Mouse (Mus musculus) E14TG2a.4 (cell line): ENCODE results near the gene Fth1.

ENCODE experiments used
- H3K27me3 ChIP-seq: 2 replicates; pipeline ENCODE4 v1.6.1; 2014; ENCODE audit warnings: low read length, control low read depth; ENCODE audit not compliant: insufficient read depth
- H3K36me3 ChIP-seq: 2 replicates; pipeline ENCODE4 v1.6.1; 2014; ENCODE audit warnings: low read length, control low read depth; ENCODE audit not compliant: insufficient read depth
- H3K4me1 ChIP-seq: replicated peaks from 2 replicates; pipeline ENCODE4 v1.6.1; 2014; ENCODE audit warnings: low read depth, low read length, control low read depth
- H3K4me3 ChIP-seq: replicated peaks from 2 replicates; pipeline ENCODE4 v1.5.1; 2014; ENCODE audit warnings: mild to moderate bottlenecking, low read length
- H3K9me3 ChIP-seq: 2 replicates; pipeline ENCODE4 v1.6.1; 2014; ENCODE audit warnings: low read length, control low read depth
- CTCF ChIP-seq: conservative IDR thresholded peaks from 2 replicates; pipeline ENCODE4 v1.5.1; 2014; ENCODE audit warnings: low read length
- NANOG ChIP-seq: IDR thresholded peaks from 2 replicates; pipeline ENCODE4 v1.6.1; 2014; ENCODE audit warnings: borderline replicate concordance, low read length, mixed read lengths
- POU5F1 ChIP-seq: IDR thresholded peaks from 2 replicates; pipeline ENCODE4 v1.6.1; 2014; ENCODE audit warnings: low read length, borderline replicate concordance

Gene Fth1

DNA sequence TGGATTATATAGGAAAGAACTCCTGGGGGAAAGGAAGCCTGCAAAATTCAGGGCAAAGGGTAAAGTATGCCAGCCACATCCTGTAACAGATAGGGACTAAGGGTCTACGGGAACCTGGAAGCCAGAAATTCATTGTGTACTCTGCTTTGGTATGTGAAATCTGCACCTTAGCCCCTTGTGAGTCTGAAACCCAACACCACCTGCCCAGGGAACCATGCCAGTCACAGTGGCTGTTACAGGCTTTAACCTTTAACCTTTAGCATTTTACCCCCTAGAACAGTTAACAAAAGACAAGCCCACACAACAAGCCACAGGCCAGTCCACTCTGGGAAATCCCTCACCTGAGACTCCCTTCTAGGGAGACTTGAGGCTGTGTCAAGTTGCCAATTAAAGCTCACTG lies 38.6 kb upstream of the Fth1 start:
- Histone ChIP-seq H3K27me3 (peaks cover 3% of the 10 kb centered on the region), H3K4me1 (peaks cover 46% of the 10 kb centered on the region), H3K4me3 (no peak overlapping the region), H3K9me3 (no peaks in the 10 kb centered on the region; the same call in 1 of the 2 replicates), H3K36me3 (no peaks in the 10 kb centered on the region)
- TF ChIP-seq POU5F1: no peak
- no peak for TF ChIP-seq NANOG
- no peak for TF ChIP-seq CTCF

DNA sequence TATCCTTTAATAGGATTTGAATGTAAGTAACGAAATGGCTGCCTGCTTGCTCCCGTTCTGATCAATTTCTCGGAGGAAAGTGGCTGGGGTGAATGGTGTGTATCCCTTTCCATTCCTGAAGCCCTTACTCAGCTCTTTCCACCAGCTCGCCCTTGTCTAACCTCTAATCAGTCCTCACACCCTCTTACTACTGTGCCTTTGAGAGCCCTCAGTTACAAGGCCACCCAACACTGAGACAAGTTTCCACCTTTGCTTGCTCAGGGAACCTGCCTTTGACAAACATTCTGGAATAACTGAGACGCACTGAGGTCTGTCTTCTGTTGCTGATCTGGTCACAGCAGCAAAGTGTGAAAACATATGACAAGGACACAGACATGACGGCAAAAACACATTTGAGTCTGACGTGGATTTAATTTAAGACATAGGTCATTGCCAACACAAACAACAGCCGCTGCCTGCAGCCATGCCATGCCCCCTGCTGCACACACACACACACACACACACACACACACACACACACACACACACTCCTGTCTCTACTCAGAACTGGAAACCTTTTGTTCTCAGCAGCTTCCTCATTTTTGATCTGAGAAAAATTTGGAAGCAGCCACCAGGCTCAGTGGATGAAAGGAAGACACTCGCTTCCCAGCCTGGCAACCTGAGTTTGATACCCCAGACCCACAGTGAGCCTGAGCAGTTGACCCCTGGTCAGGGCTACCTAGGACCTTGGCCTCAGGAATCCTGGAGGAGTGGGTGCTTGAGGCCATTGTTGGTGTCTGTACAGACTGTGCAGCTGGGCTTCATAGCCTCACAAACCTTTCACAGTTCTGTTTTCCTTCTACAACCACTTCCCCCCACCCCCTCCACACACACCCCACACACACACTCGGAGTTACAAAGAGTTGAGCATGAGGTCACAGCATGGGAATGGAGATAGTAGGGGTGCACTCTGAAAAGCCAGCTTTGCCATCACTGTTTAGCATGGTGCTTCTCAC lies 37.6 kb upstream of the Fth1 start:
- H3K4me3 ChIP-seq: no peak overlapping the region
- H3K9me3 ChIP-seq: no peaks in the 10 kb centered on the region; the same call in 1 of the 2 replicates
- H3K4me1 ChIP-seq: peaks cover 44% of the 10 kb centered on the region
- no peak for TF ChIP-seq NANOG
- no peak for TF ChIP-seq POU5F1
- no peak for TF ChIP-seq CTCF
- no peaks in the 10 kb centered on the region for H3K36me3 ChIP-seq
- no peaks in the 10 kb centered on the region; the same call in 1 of the 2 replicates for H3K27me3 ChIP-seq

DNA sequence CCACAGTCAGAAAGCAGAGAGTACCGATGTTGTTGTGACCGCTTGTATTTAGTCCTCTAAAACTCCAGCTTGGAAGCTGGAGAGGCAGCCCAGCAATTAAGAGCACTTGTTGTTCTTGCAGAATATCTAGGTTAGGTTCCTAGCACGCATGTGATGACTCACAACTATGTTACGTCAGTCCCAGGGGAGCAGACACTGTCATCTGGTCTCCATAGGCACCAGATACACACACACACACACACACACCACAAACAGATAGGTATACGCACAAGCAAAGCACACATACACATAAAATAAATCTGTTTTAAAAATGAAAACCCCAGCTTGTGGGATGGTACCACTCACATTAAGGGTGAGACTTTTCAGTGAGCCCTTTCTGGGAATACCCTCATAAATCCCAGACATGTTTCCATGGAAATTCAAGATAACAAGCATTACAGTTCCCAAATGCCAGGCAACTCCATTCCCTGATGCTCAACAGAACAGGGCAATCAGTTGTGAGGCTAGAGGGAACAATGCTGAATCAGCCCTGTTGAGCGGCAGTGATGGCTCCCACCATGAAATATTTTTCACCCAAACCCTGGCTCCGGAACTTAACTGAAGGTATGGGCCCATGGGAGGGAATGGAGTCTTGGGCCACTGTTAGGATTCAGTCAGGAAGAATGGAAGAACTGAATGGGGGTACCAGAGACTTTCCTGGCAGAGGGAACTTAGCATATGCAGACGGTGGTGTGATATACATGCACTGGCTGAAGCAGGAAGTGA lies 34.4 kb upstream of the Fth1 start:
- no peak for TF ChIP-seq NANOG
- no peak for TF ChIP-seq POU5F1
- no peak for TF ChIP-seq CTCF
- H3K27me3 ChIP-seq: peaks cover 3% of the 10 kb centered on the region; the same call in 1 of the 2 replicates
- H3K4me3 ChIP-seq: no peak overlapping the region
- H3K36me3 ChIP-seq: no peaks in the 10 kb centered on the region
- H3K9me3 ChIP-seq: peaks cover 6% of the 10 kb centered on the region
- peaks cover 14% of the 10 kb centered on the region for H3K4me1 ChIP-seq

DNA sequence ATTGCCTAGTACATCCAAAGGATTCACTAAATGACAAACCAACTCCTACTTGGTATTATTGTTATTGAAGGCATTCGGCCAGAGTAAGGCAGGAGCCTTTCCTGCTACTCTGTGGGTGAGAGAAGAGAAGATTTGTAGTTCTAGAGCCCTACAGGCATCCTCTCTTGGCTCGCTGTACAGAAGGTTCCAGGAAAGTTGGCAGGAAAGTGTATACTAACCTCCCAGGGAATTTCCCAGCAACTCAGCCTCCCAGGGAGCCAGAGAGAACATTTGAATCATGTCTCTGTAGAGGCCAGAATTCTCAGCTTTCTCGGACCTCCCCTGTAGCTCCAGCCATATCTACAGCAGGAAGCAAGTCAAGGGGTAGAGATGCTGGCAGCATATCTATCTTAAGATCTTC lies 33.4 kb upstream of the Fth1 start:
- Histone ChIP-seq H3K27me3 (peaks cover 3% of the 10 kb centered on the region; the same call in 1 of the 2 replicates), H3K36me3 (no peaks in the 10 kb centered on the region), H3K9me3 (peaks cover 11% of the 10 kb centered on the region), H3K4me3 (no peak overlapping the region), H3K4me1 (peaks cover 8% of the 10 kb centered on the region)
- TF ChIP-seq POU5F1: no peak
- no peak for TF ChIP-seq CTCF
- TF ChIP-seq NANOG: no peak

DNA sequence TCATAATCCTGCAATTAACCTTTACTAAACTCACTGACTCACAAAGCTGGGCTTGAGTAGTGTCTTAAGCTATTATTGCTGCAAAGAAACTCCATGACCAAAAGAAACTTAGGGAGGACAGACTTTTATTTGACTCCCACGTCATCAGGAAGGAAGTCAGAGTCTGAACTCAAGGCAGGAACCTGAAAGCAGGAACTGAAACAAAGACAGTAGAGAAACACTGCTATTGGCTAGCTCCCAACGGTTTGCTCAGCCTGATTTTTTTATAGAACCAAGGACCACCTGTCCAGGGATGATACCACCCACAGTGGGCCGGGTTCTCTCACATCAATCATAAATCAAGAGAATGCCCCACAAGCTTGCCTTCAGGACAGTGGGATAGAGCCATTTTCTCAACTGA lies 28.0 kb upstream of the Fth1 start:
- no peak overlapping the region for H3K4me3 ChIP-seq
- TF ChIP-seq POU5F1 (no peak), CTCF (no peak), NANOG (no peak)
- H3K9me3 ChIP-seq: peaks cover 13% of the 10 kb centered on the region

DNA sequence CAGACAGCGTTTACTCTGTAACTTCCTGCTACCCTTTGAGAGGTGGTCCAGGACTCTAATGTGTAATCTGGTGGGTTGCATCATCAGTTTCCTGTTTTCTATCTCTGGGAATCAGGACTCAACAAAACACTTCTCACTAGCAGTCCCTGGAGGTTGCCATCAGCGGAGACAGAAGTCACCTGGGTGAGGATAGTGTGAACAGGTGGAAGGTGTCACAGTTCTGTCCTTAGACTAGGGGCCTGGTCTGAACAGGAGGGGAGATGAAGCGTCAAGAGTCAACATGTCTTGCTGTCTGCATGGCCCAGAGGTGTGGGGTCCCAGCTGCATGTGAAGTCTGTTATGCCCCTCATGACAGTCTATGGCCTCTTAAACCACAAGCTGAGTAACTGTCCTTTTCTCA lies 27.5 kb upstream of the Fth1 start:
- Histone ChIP-seq H3K4me1 (peaks cover 11% of the 10 kb centered on the region), H3K36me3 (no peaks in the 10 kb centered on the region), H3K4me3 (no peak overlapping the region), H3K9me3 (peaks cover 13% of the 10 kb centered on the region), H3K27me3 (peaks cover 3% of the 10 kb centered on the region; the same call in 1 of the 2 replicates)
- no peak for TF ChIP-seq POU5F1
- no peak for TF ChIP-seq NANOG
- TF ChIP-seq CTCF: no peak

More for the DNA sequence above, 28.0 kb upstream of the Fth1 start:
- peaks cover 11% of the 10 kb centered on the region for H3K4me1 ChIP-seq
- peaks cover 3% of the 10 kb centered on the region; the same call in 1 of the 2 replicates for H3K27me3 ChIP-seq
- H3K36me3 ChIP-seq: no peaks in the 10 kb centered on the region

DNA sequence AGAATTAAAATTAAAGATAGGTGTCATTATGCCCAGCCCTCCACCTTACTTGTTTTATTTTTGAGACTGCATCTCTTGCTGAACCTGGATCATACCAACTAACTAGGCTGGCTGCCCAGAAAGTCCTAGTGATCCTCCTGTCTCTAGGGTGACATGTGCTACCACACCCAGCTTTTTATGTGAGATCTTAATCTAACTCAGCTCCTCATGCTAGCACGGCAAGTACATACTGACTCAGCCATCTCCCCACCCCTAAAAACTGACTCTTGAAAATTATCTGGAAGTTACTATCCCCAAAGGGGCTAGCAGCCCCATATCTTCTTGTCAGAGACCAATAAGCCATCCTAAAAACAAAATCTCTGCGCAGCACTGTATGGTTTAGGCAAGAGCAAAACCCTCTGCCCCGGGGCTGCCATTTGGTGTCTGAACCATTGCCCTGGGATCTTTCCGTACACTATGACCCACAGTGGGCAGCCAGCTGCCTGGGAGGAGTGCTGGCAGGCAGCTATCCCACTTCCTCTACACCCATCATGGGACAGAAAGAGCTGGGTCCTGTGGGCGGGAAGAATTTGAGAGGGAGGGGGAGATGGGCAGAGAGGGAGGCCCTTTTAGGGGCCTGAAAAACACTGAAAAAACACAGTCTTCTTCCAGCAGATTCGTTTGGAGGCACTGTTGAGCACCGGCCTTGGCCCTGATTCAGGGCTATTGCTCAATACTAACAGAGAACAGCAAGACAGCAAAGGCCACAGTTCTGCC lies 26.2 kb upstream of the Fth1 start:
- no peaks in the 10 kb centered on the region; the same call in 1 of the 2 replicates for H3K27me3 ChIP-seq
- peaks cover 11% of the 10 kb centered on the region for H3K4me1 ChIP-seq
- H3K36me3 ChIP-seq: no peaks in the 10 kb centered on the region
- TF ChIP-seq POU5F1: no peak
- TF ChIP-seq CTCF: no peak
- no peak for TF ChIP-seq NANOG
- H3K9me3 ChIP-seq: peaks cover 13% of the 10 kb centered on the region
- peak overlapping the region; percentile 32; the same call in 1 of the 2 replicates for H3K4me3 ChIP-seq

DNA sequence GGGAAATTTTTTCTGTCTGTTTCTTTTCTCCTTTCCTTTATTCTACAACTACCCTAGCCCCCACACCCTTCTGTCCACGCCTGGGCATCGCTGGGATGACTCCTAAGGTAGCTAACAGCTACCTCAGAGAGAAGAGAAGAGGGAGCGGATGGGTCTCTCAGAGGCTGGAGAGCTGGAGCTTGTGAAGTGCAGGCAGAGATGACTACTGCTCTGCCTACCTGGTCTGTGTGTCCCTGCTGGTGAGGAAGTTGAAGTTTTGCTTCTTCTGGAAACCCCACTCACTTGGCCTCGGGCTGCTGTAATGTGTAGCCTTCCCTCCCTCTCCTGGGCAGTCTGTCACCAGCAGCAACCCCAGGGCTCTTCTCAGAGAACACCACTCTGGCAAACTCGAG lies 25.6 kb upstream of the Fth1 start:
- Histone ChIP-seq H3K9me3 (peaks cover 8% of the 10 kb centered on the region), H3K4me1 (peaks cover 11% of the 10 kb centered on the region), H3K36me3 (no peaks in the 10 kb centered on the region), H3K27me3 (no peaks in the 10 kb centered on the region; the same call in 1 of the 2 replicates), H3K4me3 (0 out of 2 replicates have a peak overlapping the region, but pooled peaks have one; percentile 32)
- TF ChIP-seq POU5F1 (no peak), NANOG (no peak), CTCF (no peak)
